Mouse (Mus musculus): ENCODE data around the gene Stx8. TPM values are rescaled to one million over a fixed set of nuclear protein-coding genes. Genes with fewer than 3 reads are reported as not detected.

Stx8 gene
- total and polyA plus RNA-seq, 2 experiments = 3.5 to 12.9 TPM

GRCm38 (mm10) chr11:67921827-67922754, 43.9 kb upstream of the Stx8 start, which contains the start of gene Usp43:
TSS of gene Usp43 (minus strand) at chr11:67922153.
- Histone ChIP-seq H3K36me3 (ENCODE audit: control insufficient read depth, insufficient read depth, low read length) (no peaks in the 10 kb centered on the region), H3K4me3 (ENCODE audit: insufficient read depth, low read depth, low read length) (peak within 1 kb of the TSS; percentile 48), H3K9ac (ENCODE audit: low read depth, low read length) (peak within 1 kb of the TSS; percentile 37; the same call in 1 of the 2 replicates), H3K27ac (replicated peaks; ENCODE audit: insufficient read depth, low read depth, low read length) (no peak within 1 kb of the TSS), H3K79me2 (ENCODE audit: control insufficient read depth, insufficient read depth, low read length) (no peaks in the 10 kb centered on the region), H3K27me3 (ENCODE audit: control insufficient read depth, insufficient read depth, low read length) (no peaks in the 10 kb centered on the region), H3K4me1 (ENCODE audit: control insufficient read depth, insufficient read depth, low read length) (no peaks in the 10 kb centered on the region; the same call in 1 of the 2 replicates)
- TF ChIP-seq CTCF (IDR thresholded peaks at IDR 0.05; ENCODE audit: low read depth, low read length) (peak; percentile 31), POLR2A (IDR thresholded peaks at IDR 0.05; ENCODE audit: extremely low read depth, insufficient read depth, low read length) (no peak)
- WGBS = under 1% methylated on average over 71 of the region's 80 CpGs
- peak; percentile 46 for DNase-seq (ENCODE audit: extremely low read depth, low read depth, low spot score)

DNA sequence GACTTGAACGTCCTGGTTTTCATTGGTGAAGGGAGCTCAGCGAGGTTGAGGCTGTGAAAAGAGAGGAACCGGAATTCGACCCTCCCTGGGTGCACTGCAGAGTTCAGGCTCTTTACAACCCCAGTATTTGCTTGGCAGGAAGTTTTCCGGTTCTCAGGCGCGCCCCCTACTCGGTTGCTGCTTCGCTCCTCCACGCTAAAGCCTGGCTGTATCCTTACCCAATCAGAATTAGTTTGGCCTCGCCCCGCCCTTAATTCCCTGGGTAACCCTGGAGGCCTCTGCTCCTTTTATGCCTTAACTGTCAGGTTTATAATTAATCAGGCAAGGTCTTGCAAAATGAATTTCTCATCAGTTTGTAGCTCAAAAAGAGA, 43.3 kb upstream of the Stx8 start:
- peak overlapping the region; percentile 48; the same call in 1 of the 2 replicates for H3K4me3 ChIP-seq (ENCODE audit: insufficient read depth, low read depth, low read length)
- H3K79me2 ChIP-seq (ENCODE audit: control insufficient read depth, insufficient read depth, low read length) = no peaks in the 10 kb centered on the region
- no peaks in the 10 kb centered on the region; the same call in 1 of the 2 replicates for H3K4me1 ChIP-seq (ENCODE audit: control insufficient read depth, insufficient read depth, low read length)
- H3K27ac ChIP-seq (replicated peaks; ENCODE audit: insufficient read depth, low read depth, low read length) = no peak overlapping the region
- under 1% methylated on average over 12 of the region's 12 CpGs for WGBS
- peak; percentile 73 for DNase-seq (ENCODE audit: extremely low read depth, low read depth, low spot score)
- TF ChIP-seq CTCF (IDR thresholded peaks at IDR 0.05; ENCODE audit: low read depth, low read length) = no peak
- no peak for TF ChIP-seq POLR2A (IDR thresholded peaks at IDR 0.05; ENCODE audit: extremely low read depth, insufficient read depth, low read length)
- no peaks in the 10 kb centered on the region for H3K36me3 ChIP-seq (ENCODE audit: control insufficient read depth, insufficient read depth, low read length)
- no peaks in the 10 kb centered on the region for H3K27me3 ChIP-seq (ENCODE audit: control insufficient read depth, insufficient read depth, low read length)
- no peak overlapping the region for H3K9ac ChIP-seq (ENCODE audit: low read depth, low read length)

GRCm38 (mm10) chr11:67923720-67924119, 42.3 kb upstream of the Stx8 start:
- Histone ChIP-seq H3K27ac (replicated peaks; ENCODE audit: insufficient read depth, low read depth, low read length) (no peak overlapping the region), H3K4me3 (ENCODE audit: insufficient read depth, low read depth, low read length) (no peak overlapping the region), H3K4me1 (ENCODE audit: control insufficient read depth, insufficient read depth, low read length) (no peaks in the 10 kb centered on the region; the same call in 1 of the 2 replicates), H3K27me3 (ENCODE audit: control insufficient read depth, insufficient read depth, low read length) (no peaks in the 10 kb centered on the region), H3K9ac (ENCODE audit: low read depth, low read length) (no peak overlapping the region), H3K79me2 (ENCODE audit: control insufficient read depth, insufficient read depth, low read length) (no peaks in the 10 kb centered on the region), H3K36me3 (ENCODE audit: control insufficient read depth, insufficient read depth, low read length) (no peaks in the 10 kb centered on the region)
- DNase-seq (ENCODE audit: extremely low read depth, low read depth, low spot score) = no peak
- 91% methylated on average over 5 of the region's 5 CpGs for WGBS
- TF ChIP-seq POLR2A (IDR thresholded peaks at IDR 0.05; ENCODE audit: extremely low read depth, insufficient read depth, low read length) (no peak), CTCF (IDR thresholded peaks at IDR 0.05; ENCODE audit: low read depth, low read length) (no peak)

DNA sequence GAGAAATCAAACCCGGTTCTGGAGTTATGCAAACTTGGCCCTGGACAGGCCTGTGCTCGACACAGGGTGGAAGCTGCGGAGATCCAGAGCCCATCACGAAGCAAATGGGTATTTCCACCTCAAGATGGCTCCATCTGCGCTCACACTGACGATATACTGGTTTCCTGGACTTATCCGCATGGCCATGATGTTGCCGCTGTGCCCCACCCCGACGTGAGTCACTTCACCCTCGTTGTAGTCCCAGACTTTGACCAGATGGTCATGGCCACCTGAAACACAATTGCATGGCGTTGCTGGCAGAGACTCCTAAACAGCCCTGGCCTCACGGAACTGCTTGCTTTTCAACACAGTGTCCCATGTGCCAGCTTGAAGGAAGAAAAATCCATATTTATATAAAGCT, 41.0 kb upstream of the Stx8 start:
- Histone ChIP-seq H3K36me3 (ENCODE audit: control insufficient read depth, insufficient read depth, low read length) (no peaks in the 10 kb centered on the region), H3K4me1 (ENCODE audit: control insufficient read depth, insufficient read depth, low read length) (no peaks in the 10 kb centered on the region; the same call in 1 of the 2 replicates), H3K27me3 (ENCODE audit: control insufficient read depth, insufficient read depth, low read length) (no peaks in the 10 kb centered on the region), H3K79me2 (ENCODE audit: control insufficient read depth, insufficient read depth, low read length) (no peaks in the 10 kb centered on the region), H3K27ac (replicated peaks; ENCODE audit: insufficient read depth, low read depth, low read length) (no peak overlapping the region), H3K9ac (ENCODE audit: low read depth, low read length) (no peak overlapping the region), H3K4me3 (ENCODE audit: insufficient read depth, low read depth, low read length) (no peak overlapping the region)
- 83% methylated on average over 13 of the region's 13 CpGs for WGBS
- DNase-seq (ENCODE audit: extremely low read depth, low read depth, low spot score) = no peak
- TF ChIP-seq POLR2A (IDR thresholded peaks at IDR 0.05; ENCODE audit: extremely low read depth, insufficient read depth, low read length) = no peak
- no peak for TF ChIP-seq CTCF (IDR thresholded peaks at IDR 0.05; ENCODE audit: low read depth, low read length)

GRCm38 (mm10) chr11:67926348-67927055, 39.5 kb upstream of the Stx8 start:
- Histone ChIP-seq H3K9ac (ENCODE audit: low read depth, low read length) (no peak overlapping the region), H3K79me2 (ENCODE audit: control insufficient read depth, insufficient read depth, low read length) (no peaks in the 10 kb centered on the region), H3K4me3 (ENCODE audit: insufficient read depth, low read depth, low read length) (no peak overlapping the region), H3K27me3 (ENCODE audit: control insufficient read depth, insufficient read depth, low read length) (no peaks in the 10 kb centered on the region), H3K27ac (replicated peaks; ENCODE audit: insufficient read depth, low read depth, low read length) (no peak overlapping the region), H3K4me1 (ENCODE audit: control insufficient read depth, insufficient read depth, low read length) (no peaks in the 10 kb centered on the region; the same call in 1 of the 2 replicates), H3K36me3 (ENCODE audit: control insufficient read depth, insufficient read depth, low read length) (no peaks in the 10 kb centered on the region)
- 23% methylated on average over 13 of the region's 15 CpGs for WGBS
- TF ChIP-seq POLR2A (IDR thresholded peaks at IDR 0.05; ENCODE audit: extremely low read depth, insufficient read depth, low read length) (no peak), CTCF (IDR thresholded peaks at IDR 0.05; ENCODE audit: low read depth, low read length) (no peak)
- DNase-seq (ENCODE audit: extremely low read depth, low read depth, low spot score) = no peak
